Mouse (Mus musculus) urinary bladder, postnatal 10 days (tissue): Measurements from ENCODE around the gene Pacsin2.

Experiments used
- DNase-seq: peaks from one replicate; pipeline ENCODE4 v3.0.0; 2022; ENCODE audit warnings: low spot score

The Pacsin2 gene

DNA sequence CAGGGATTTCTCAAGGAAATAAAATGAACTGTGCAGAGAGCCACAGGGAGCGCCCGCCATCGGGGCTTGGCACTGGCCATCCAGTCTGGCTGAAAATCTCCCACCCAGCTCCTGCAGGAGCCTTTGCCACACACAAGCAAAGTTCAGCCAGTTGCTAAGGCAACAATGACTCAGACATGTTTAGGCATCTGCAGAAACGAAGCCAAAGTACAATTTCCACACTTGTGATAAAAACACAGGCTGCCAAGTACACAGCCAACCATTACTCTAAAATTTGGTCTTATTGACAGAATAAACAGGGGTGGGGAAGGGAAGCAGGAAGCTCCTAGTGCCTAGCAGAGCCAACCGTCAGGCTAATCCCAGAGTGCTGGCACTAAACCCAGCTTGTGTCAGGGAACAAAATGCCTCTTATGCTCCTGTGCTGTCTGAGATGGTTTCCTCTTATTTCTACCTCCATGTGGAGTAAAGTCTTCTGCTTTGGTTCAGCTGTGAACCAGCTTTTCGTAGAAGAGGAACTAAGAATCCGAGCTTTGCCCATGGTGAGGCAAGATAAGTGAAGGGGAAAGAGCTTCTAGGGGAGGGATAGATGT, 12.7 kb downstream of the Pacsin2 start:
- no peak for DNase-seq

- DNase-seq: no peak
Observed at GRCm38 (mm10) chr15:83450007-83450406, 14.4 kb downstream of the Pacsin2 start.

DNA sequence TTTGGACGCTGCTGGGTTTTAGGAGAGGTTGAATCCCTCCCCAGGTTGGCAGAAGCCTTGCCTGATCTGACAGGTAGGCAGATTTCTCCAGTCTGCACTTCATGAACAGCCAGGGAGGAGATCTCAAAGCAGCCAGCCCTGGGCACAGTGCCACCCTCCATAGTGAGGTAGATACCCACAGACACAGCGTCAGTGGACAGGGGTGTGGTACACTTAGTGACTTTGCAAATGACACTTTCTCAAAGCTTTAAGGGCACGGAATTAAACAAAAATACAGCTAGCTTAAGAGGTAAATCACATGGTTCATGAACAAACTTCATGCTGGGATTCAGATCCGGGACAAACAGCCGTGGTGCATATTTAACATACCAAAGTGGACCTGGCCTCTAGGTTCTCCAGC, 15.8 kb downstream of the Pacsin2 start:
- no peak for DNase-seq

DNA sequence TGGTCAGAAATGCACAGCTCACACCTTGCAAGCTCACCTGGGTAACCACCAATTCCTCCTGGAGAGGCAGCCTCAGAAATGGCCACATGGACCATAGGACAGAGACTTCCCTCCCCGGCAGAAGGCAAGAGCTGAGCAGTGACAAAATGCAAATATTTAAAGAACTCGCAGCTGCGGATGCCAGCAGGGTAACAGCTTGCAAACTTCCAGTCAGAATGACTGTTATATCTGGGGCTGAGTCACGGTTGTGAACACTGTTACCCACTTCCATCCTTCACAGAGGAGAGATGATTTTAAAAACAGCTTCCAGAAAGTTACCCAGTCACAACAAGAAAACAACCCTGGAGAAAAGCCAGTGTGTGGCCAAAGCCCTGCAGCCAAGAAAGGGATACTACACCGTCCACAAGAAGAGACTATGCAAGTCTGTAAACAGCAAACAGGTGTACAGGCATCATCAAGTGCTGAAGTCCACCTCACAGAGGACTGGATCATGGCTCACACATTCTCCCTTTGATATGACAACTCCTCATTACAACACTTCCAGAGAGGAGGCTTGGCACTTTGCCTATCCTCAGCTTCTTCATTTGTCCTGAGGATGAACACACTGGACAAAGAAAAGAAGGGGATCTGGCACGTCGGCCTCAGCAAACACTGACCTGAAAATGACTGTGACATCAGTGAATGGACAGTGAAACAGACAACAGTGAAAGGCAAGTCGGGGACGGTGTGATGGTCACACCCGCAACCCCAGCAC, 16.4 kb downstream of the Pacsin2 start:
- no peak for DNase-seq

- DNase-seq: no peak
Observed at GRCm38 (mm10) chr15:83445908-83446307, 18.5 kb downstream of the Pacsin2 start.

- no peak for DNase-seq
Observed at GRCm38 (mm10) chr15:83445383-83445782, 19.0 kb downstream of the Pacsin2 start.

DNA sequence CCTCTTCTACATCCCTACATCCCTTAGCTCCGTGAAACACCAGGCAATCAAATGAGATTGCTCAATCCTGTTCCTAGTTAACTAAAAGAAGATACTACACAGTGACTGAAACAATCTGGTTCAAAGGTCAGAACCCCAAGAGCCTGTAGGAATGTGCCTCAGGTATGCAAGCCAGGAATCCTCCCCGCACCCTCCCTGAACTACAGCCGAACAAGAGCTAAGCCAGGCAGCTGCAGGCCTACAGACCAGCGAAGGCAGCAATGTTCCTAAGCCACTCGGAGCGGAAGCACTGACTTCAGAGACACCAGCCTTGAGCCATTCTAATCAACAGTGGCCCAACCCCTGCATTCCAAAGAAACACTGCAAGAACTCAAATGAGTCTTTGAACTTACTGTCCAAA, 20.0 kb downstream of the Pacsin2 start:
- no peak for DNase-seq

- no peak for DNase-seq
Observed at GRCm38 (mm10) chr15:83442495-83443037, 21.8 kb downstream of the Pacsin2 start.

DNA sequence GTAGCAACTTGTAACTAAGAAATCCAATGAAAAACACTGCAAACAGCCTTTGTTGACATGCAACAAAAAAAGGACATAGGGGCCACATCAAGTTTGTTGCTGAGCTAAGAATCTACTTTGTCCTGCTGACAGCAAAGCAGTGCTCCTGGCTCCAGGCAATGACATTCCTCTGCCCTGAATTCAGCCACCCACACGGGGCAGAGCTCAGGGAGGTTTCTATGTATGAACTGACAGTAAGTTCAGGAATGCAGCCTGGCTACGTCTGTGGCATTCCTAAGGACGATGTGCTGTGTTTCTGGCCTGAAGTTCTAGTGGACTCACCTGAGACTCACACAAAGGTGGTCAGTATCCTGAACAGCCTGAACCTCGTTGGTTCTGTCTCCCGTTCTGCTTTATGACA, 23.7 kb downstream of the Pacsin2 start:
- no peak for DNase-seq

GRCm38 (mm10) chr15:83436541-83436940, 27.9 kb downstream of the Pacsin2 start:
- DNase-seq: no peak

GRCm38 (mm10) chr15:83435324-83436090, 28.9 kb downstream of the Pacsin2 start:
- no peak for DNase-seq

- DNase-seq: no peak
Observed at GRCm38 (mm10) chr15:83434692-83435091, 29.7 kb downstream of the Pacsin2 start.

DNA sequence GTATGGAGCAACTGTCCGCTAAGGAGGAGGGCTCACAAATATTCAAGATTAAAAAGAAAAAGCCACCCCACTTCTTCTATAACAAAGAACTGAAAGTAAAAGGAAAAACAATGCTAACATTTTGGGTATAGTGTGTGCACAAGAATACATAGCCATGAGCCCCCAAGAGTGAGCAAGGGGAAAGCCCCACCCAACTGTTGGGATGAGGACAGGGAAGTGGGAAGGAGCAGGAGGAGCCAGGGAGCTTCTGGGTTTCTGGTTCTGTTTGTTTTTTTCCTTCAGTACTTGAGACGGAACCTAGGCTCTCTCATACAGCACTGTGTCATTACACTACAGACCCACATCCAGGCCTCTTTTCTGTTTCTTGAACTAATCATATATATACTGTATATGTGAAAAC, 31.1 kb downstream of the Pacsin2 start:
- DNase-seq: no peak

DNA sequence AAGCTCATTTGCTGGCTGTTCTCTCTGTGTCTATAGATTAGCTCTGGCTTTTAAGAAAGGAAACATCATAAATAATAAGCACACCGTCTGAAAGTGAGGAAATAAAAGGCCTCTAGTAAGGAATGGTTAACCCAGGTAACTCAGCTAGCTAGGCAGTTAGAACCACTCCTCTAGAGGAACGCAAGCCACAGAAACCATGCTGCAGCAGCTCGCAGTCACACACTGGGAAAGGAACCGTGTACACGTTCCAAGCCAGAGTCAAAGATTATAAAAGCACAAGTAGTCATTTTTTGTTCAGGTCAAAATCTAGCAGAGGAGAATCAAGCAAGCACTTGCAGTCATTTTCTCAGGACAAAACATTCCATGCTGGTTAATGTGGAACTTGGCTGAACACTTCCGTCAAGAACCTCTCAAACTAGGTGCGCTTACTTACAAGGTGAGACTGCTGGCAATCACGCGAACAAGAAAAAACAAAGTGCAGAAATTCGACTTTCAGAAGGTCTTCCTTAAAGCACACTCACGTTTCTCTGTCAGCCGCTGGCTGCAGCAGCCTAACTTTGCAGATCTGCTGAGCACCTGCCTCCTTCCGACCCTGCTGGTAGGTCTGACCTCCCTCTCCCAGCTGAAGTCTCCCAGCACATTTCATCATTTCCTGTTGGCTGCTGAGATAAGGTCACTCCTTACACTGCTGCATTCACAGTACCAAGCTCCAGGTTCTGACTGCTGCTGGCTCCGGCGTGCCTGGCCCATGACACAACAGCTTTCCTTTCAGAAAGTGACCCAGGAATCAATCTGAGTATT, 32.0 kb downstream of the Pacsin2 start:
- no peak for DNase-seq

DNA sequence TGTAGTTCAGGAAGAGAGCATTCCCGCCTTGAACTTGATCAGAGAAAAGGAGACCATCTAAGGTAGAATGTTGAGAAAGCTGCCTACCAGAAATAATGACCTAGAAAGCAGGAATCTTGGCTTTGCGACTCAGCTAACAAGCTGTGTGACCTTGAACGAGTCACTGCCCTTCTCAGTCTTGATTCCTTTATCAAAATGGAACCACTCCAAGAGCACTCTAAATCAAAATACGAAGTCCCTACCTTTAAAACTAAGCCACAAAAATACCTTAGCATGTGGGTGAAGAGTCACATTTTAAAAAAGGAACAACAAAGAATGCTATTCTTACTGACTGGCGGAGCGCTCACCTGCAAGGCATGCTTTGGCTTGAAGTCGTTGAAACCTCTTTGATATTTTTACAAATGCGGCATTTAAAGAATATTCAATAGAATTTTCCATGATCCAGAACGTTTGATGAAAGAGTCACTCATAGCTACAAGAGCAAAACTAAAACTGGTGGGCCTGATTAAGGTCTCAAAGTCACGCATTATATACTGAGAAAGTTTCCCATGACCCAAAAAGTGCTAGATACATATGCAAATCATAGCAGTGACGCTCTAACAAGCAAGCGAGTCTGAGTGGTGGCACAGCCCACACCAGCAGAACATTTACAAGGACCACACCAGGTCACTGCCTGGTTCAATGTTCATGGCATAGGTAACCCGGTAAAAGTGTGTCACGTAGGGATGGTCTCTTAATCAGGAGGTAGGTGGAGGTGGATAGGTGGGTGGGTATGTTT, 33.2 kb downstream of the Pacsin2 start:
- no peak for DNase-seq

GRCm38 (mm10) chr15:83430419-83430818, 34.0 kb downstream of the Pacsin2 start:
- DNase-seq: no peak

GRCm38 (mm10) chr15:83428586-83428985, 35.8 kb downstream of the Pacsin2 start:
- DNase-seq: no peak

DNA sequence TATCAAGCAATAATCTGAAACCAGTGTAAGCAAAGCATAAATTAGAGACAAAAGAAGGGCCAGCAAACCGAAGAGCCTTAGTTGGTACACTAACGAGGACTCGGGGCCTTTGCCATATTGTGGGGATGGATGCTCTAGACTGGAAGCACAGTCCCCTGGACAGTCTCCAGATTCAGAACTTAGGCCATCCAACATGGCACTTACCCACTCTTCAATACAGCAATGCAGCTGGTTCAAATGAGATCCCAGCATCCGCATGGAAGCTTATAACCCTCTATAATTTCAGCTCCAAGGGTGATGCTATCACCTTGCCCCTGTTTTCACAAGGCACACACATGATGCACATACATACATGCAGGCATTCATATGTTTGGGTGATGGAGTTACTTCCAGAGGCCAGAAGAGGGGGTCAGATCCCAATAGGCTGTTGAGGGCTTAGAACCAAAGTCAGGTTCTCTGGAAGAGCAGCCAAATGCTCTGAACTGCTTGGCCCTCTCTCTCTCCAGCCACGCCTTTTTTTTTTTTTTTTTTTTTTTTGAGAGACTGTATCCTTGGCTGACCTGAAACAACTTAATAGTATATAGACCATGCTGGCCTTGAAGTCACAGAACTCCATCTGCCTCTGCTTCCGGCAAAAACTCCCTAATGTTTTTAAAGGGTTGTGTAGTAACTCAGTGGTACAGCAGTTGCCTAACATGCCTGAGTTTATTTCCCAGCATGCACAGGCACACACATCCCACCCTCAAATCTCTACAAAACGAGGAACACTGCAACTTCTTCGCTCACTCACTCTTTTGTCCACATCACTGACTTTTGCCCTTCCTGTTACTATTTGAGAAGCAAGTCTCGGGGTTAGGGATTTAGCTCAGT, 36.9 kb downstream of the Pacsin2 start:
- DNase-seq: no peak

DNA sequence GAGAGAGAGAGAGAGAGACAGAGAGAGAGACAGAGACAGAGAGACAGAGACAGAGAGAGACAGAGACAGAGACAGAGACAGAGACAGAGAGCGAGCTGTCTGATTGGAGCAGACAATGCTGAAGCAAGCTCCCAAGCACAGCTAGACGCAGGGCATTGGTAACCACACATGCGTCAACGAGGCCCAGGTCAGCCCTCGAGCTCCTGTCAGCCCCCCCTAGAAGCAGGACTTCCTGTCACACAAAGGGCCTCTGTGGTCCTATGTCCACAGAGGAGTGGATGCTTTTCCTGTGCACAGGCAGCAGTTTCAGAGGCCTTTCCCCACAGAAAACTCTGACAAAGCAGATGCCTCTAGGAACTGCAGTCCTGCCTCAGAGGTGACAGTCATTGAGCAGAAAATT, 38.6 kb downstream of the Pacsin2 start:
- no peak for DNase-seq

- DNase-seq: no peak
Observed at GRCm38 (mm10) chr15:83425277-83425676, 39.1 kb downstream of the Pacsin2 start.
